Mouse (Mus musculus): ENCODE data around the gene Sgsm2. TPM values are rescaled to one million over a fixed set of nuclear protein-coding genes. Genes with fewer than 3 reads are reported as not detected.

Gene Sgsm2
- polyA plus RNA-seq, 1 experiment = 7.3 TPM

DNA sequence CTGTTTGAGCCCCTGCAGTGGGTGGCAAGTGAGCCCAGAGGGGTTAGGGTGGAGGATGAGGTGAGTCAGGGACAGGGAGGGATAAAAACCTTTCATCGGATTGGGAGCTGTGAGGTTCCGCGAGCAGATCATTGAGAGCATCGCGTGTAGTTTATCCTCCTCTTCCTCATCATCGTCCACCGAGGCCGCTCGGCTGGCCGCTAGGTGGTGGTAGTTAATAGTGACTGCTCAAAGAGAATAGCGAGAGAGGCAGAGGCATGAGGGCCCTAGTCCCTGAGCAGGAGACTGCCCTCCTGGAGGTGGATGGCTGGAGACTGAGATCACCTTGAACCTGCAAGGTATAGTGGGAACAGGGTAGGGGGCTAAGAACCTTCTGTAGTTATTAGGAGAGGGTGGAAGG is 33.4 kb downstream of the Sgsm2 start:
- no peak for DNase-seq (ENCODE audit: low read depth in 1 of 2, low spot score in 2 of 2)
- 76% methylated on average over 11 of the region's 11 CpGs for WGBS
- TF ChIP-seq POLR2A (IDR thresholded peaks at IDR 0.05; ENCODE audit: low read depth, low read length) (no peak), CTCF (IDR thresholded peaks at IDR 0.05; ENCODE audit: extremely low read depth, insufficient read depth, insufficient read length, insufficient replicate concordance) (no peak)

DNA sequence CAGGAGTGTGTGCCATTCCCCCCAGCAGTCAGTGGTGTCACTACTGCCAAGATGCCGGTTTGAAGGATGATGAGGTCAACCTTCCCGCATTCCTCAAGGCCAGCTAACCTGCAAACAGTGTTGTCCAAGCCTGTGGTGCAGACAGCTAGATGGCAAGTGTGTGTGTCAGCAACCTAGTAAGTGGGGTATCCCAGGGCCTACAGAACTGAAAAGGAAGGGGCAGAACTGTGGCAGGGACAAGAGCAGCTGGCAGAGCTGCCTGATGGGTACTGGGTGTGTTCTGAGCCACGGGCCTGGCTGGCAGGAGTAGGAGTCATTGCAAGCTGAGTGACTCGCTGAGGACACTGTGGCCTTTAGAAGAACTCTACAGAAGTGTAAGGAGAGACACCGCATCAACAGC is 34.7 kb downstream of the Sgsm2 start:
- TF ChIP-seq CTCF (IDR thresholded peaks at IDR 0.05; ENCODE audit: extremely low read depth, insufficient read depth, insufficient read length, insufficient replicate concordance) (no peak), POLR2A (IDR thresholded peaks at IDR 0.05; ENCODE audit: low read depth, low read length) (no peak)
- no peak overlapping the region for H3K4me3 ChIP-seq (ENCODE audit: extremely low read depth, insufficient read depth, insufficient read length)
- H3K4me1 ChIP-seq (ENCODE audit: control insufficient read depth, insufficient read depth, insufficient read length) = no peaks in the 10 kb centered on the region
- WGBS = 90% methylated on average over 5 of the region's 5 CpGs
- DNase-seq (ENCODE audit: low read depth in 1 of 2, low spot score in 2 of 2) = no peak
- no peaks in the 10 kb centered on the region for H3K36me3 ChIP-seq (ENCODE audit: control insufficient read depth, insufficient read depth, low read length)
- no peaks in the 10 kb centered on the region for H3K27me3 ChIP-seq (ENCODE audit: control insufficient read depth, insufficient read depth, low read length)
- no peak overlapping the region for H3K27ac ChIP-seq (ENCODE audit: insufficient read depth, low read length)

More for the DNA sequence above, 33.4 kb downstream of the Sgsm2 start:
- Histone ChIP-seq H3K27me3 (ENCODE audit: control insufficient read depth, insufficient read depth, low read length) (no peaks in the 10 kb centered on the region), H3K4me3 (ENCODE audit: extremely low read depth, insufficient read depth, insufficient read length) (no peak overlapping the region), H3K4me1 (ENCODE audit: control insufficient read depth, insufficient read depth, insufficient read length) (no peaks in the 10 kb centered on the region), H3K27ac (ENCODE audit: insufficient read depth, low read length) (no peak overlapping the region), H3K36me3 (ENCODE audit: control insufficient read depth, insufficient read depth, low read length) (no peaks in the 10 kb centered on the region)

DNA sequence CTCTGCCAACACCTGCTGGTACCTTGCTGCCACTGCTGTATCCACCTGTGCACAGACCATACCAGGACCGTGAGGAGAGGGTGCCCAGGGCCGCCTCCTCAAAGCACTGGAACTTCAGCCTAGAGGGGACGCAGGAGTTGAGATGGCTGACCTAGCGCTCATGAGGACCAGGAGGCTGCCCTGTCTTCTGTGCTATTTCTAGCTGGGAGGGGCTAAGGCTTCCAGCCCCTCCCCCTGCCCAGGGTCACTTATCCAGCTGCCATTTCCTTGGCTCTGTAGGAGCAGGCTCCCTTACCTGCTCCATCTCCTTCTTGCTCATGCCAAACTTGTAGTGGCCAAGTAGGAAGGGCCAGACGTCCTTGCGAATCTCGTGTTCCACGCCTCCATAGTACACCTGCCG is 39.1 kb downstream of the Sgsm2 start:
- no peak overlapping the region for H3K4me3 ChIP-seq (ENCODE audit: extremely low read depth, insufficient read depth, insufficient read length)
- WGBS = 91% methylated on average over 9 of the region's 9 CpGs

DNA sequence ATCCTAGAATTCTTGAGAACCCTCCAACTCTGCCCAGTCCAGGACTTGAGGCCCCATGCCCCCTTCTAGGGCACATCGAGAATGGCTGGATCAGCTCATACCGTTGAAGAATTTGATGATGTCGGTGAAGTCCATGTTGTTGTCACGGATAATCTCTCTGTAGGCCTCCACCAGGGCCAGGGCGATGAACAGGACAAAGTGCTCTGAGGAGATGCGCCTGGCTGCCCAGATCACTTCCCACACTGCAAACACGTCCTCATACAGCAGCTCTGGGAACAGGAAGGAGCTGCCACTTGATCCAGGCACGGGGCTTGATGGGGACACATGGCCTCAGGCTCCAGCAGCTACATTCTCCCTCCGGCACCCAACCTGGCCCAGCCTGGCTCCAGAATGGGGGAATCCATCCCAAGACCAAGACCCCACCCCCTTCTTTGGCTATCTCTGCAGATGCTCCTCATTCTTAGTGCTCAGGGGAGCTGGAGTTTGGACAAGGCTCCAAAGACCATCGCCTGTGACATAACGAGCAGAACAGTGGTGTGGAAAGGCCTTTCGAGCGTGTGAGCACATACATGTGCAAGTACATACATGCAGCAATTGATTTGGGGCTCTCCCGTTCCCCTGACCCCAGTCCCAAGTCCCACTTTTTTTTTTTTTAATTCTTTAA is 45.7 kb downstream of the Sgsm2 start:
- H3K36me3 ChIP-seq (ENCODE audit: control insufficient read depth, insufficient read depth, low read length) = 0 out of 2 replicates have a peak, but pooled peaks cover 2% of the 10 kb centered on the region
- TF ChIP-seq CTCF (IDR thresholded peaks at IDR 0.05; ENCODE audit: extremely low read depth, insufficient read depth, insufficient read length, insufficient replicate concordance) = no peak
- DNase-seq (ENCODE audit: low read depth in 1 of 2, low spot score in 2 of 2) = no peak
- no peaks in the 10 kb centered on the region for H3K27me3 ChIP-seq (ENCODE audit: control insufficient read depth, insufficient read depth, low read length)
- H3K4me1 ChIP-seq (ENCODE audit: control insufficient read depth, insufficient read depth, insufficient read length) = no peaks in the 10 kb centered on the region
- WGBS = 85% methylated on average over 14 of the region's 14 CpGs
- no peak overlapping the region for H3K27ac ChIP-seq (ENCODE audit: insufficient read depth, low read length)
- H3K4me3 ChIP-seq (ENCODE audit: extremely low read depth, insufficient read depth, insufficient read length) = no peak overlapping the region

More for the DNA sequence above, 39.1 kb downstream of the Sgsm2 start:
- Histone ChIP-seq H3K27ac (ENCODE audit: insufficient read depth, low read length) (no peak overlapping the region), H3K4me1 (ENCODE audit: control insufficient read depth, insufficient read depth, insufficient read length) (no peaks in the 10 kb centered on the region), H3K27me3 (ENCODE audit: control insufficient read depth, insufficient read depth, low read length) (no peaks in the 10 kb centered on the region), H3K36me3 (ENCODE audit: control insufficient read depth, insufficient read depth, low read length) (0 out of 2 replicates have a peak, but pooled peaks cover 2% of the 10 kb centered on the region)
- no peak for DNase-seq (ENCODE audit: low read depth in 1 of 2, low spot score in 2 of 2)
- TF ChIP-seq CTCF (IDR thresholded peaks at IDR 0.05; ENCODE audit: extremely low read depth, insufficient read depth, insufficient read length, insufficient replicate concordance) = no peak
- no peak for TF ChIP-seq POLR2A (IDR thresholded peaks at IDR 0.05; ENCODE audit: low read depth, low read length)

DNA sequence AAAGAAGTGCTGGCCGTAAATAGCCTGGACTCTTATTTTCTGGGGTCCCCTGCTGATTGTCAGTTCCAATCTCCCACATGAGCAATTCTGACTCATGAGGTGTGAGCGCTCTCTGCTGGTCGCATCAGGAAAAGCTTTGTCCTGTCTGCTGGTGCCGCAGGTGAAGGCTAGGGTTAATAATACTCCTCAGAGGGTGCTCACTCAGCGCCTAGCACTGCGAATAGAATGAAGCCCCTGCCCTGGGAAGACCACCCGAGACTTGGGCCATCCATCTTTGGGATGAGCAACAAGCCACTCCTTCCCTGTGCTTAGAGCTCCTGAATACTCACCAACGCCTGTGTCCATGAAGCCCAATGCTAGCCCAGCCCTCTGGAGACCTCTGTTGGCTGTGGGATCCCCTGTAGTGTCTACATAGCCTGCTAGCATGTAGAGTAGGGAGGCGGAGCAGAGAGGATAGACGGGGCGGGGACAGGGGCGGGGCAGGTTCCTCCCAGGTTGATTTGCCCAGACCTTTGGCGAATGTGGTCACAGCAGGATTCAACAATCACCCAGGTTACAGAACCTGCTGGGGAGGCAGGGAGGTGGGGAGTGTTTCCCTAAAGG is 48.8 kb downstream of the Sgsm2 start:
- peaks cover under 1% of the 10 kb centered on the region; the same call in 1 of the 2 replicates for H3K4me1 ChIP-seq (ENCODE audit: control insufficient read depth, insufficient read depth, insufficient read length)
- 17% methylated on average over 13 of the region's 13 CpGs for WGBS
- peaks cover 17% of the 10 kb centered on the region for H3K36me3 ChIP-seq (ENCODE audit: control insufficient read depth, insufficient read depth, low read length)
- H3K27me3 ChIP-seq (ENCODE audit: control insufficient read depth, insufficient read depth, low read length) = no peaks in the 10 kb centered on the region
- TF ChIP-seq POLR2A (IDR thresholded peaks at IDR 0.05; ENCODE audit: low read depth, low read length) (no peak), CTCF (IDR thresholded peaks at IDR 0.05; ENCODE audit: extremely low read depth, insufficient read depth, insufficient read length, insufficient replicate concordance) (peak; percentile 89; the same call in 1 of the 2 replicates)
- H3K4me3 ChIP-seq (ENCODE audit: extremely low read depth, insufficient read depth, insufficient read length) = no peak overlapping the region
- no peak overlapping the region for H3K27ac ChIP-seq (ENCODE audit: insufficient read depth, low read length)
- peak; percentile 49 to 75 for DNase-seq (ENCODE audit: low read depth in 1 of 2, low spot score in 2 of 2)

DNA sequence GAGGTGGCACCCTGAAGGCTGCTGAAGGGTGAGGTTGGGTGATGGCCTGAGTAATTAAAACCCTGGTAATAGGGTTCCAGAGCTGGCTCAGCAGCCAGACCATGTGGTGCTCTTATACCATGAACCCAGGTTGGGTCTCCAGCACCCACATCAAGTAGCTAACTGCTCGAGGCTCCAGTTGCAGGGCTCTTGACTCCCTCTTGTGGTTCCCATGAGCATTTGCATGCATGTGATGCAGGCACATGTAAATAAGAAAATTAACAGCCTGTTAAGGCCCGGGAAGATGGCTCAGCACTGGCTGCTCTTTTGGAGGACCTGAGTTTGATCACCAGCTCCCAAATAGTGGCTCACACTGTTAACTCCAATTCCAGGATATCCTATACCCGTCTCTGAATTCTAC is 51.1 kb downstream of the Sgsm2 start:
- 78% methylated on average over 3 of the region's 3 CpGs for WGBS
- no peak for DNase-seq (ENCODE audit: low read depth in 1 of 2, low spot score in 2 of 2)
- H3K27me3 ChIP-seq (ENCODE audit: control insufficient read depth, insufficient read depth, low read length) = no peaks in the 10 kb centered on the region
- no peak overlapping the region for H3K27ac ChIP-seq (ENCODE audit: insufficient read depth, low read length)
- no peak for TF ChIP-seq POLR2A (IDR thresholded peaks at IDR 0.05; ENCODE audit: low read depth, low read length)
- TF ChIP-seq CTCF (IDR thresholded peaks at IDR 0.05; ENCODE audit: extremely low read depth, insufficient read depth, insufficient read length, insufficient replicate concordance) = peak; percentile 19; the same call in 1 of the 2 replicates
- H3K4me3 ChIP-seq (ENCODE audit: extremely low read depth, insufficient read depth, insufficient read length) = no peak overlapping the region
- peaks cover 28% of the 10 kb centered on the region for H3K36me3 ChIP-seq (ENCODE audit: control insufficient read depth, insufficient read depth, low read length)
- H3K4me1 ChIP-seq (ENCODE audit: control insufficient read depth, insufficient read depth, insufficient read length) = peaks cover 5% of the 10 kb centered on the region; the same call in 1 of the 2 replicates

DNA sequence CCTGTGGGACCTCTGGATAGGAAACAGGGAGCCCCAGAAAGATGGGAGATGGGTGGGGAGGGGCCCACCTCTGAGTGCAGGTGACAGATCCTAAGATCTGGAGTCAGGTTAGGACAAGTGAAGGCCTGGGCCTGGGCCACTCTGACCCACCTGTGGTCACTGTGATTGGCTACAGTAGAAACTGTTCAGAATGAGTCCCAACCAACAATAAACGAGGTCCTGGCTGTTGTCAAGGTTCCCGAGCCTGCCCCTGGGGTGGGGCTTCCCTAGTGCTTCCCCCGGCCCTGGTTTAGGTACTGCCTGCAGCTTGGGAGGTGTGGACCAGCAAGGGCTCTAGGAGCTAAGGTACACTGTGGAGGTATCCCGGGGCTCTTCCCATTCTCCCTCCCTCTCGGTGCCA is 53.1 kb downstream of the Sgsm2 start:
- no peaks in the 10 kb centered on the region for H3K27me3 ChIP-seq (ENCODE audit: control insufficient read depth, insufficient read depth, low read length)
- TF ChIP-seq CTCF (IDR thresholded peaks at IDR 0.05; ENCODE audit: extremely low read depth, insufficient read depth, insufficient read length, insufficient replicate concordance) (no peak), POLR2A (IDR thresholded peaks at IDR 0.05; ENCODE audit: low read depth, low read length) (no peak)
- H3K4me1 ChIP-seq (ENCODE audit: control insufficient read depth, insufficient read depth, insufficient read length) = peaks cover 12% of the 10 kb centered on the region
- no peak overlapping the region for H3K4me3 ChIP-seq (ENCODE audit: extremely low read depth, insufficient read depth, insufficient read length)
- H3K27ac ChIP-seq (ENCODE audit: insufficient read depth, low read length) = no peak overlapping the region
- no peak for DNase-seq (ENCODE audit: low read depth in 1 of 2, low spot score in 2 of 2)
- peaks cover 28% of the 10 kb centered on the region for H3K36me3 ChIP-seq (ENCODE audit: control insufficient read depth, insufficient read depth, low read length)
- WGBS = 90% methylated on average over 5 of the region's 5 CpGs

All from spleen, adult 2 months (tissue).